Mouse (Mus musculus): Measurements from ENCODE around the gene Apoa1.

DNA sequence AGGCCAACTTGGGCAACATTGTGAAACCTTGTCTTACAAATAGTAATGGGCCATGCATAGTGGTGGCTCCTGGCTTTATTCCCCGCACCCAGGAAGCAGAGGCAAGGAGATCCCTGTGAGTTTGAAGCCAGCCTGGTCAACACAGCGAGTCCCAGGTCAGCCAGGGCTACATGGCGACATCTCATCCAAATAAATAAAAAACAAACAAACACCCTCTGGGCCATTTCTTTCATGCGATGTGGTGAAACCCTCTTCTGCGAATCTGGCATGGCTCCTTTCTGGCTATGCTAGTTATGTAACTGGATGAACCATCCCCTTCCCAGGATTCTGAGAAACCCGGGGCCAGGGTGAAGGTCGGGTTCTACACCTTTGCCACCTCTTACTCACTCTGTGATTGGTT, 27.8 kb downstream of the Apoa1 start:
- TF ChIP-seq POLR2A (IDR thresholded peaks at IDR 0.05; ENCODE audit: extremely low read depth, insufficient read depth, low read length) (no peak), CTCF (IDR thresholded peaks at IDR 0.05; ENCODE audit: extremely low read depth, insufficient read depth, low read length) (no peak)
